ENCODE assay signal across 11 mouse cellular contexts in the genomic region with DNA sequence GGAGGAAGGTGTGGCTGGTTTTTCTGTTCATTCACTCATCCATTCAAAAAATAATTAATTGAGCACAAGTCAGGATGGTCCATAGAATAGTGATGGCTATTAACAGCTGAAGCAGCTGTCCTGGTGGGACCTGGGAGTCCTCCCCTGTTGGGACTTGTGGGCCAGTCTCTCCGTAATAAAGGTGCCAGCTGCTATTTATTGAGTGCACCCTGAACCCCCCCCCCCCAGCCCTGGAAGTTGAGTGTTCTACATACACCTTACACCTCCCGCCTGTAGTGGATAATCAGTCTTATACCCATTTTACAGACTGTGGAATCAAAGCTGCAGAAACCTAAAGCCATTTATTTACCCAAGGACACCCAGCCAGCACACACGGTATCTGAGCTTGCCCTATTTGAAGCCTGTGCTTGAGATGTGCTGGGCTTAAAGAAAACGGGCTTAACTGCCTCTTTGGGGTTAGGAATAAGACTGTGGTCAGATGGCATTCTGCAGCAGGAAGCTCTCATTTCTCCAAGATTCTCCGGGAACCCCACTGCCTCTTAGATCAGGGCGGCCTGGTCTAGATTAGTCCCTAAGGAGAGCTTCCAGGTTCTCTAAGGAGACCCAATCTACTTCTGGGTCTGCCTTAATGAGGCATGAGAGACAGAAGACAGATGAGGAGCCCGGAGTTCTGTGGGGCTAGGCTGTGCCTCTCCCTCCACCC. TPM values are rescaled to one million over a fixed set of nuclear protein-coding genes. Genes with fewer than 3 reads are reported as not detected.
A peak's percentile ranks its signal among the peaks of the same experiment; 100 is the strongest.
DNase-seq lines count a peak whose midpoint lies in the region; ATAC-seq and TF ChIP-seq lines count a peak whose summit lies in the region.
"Had no signal": no experiment of that assay in that cellular context is flagged by ENCODE, and none has a peak within 500 bp of the region (broad histone marks: within the 10 kb centered on the region; RNA-seq: fewer than 3 reads in every experiment).

No protein-coding gene starts in this region.

- H3K27me3 ChIP-seq in lung, embryonic 14.5 days (ENCODE audit: insufficient read depth, low read length) = no peaks in the 10 kb centered on the region
- no peaks in the 10 kb centered on the region for H3K27me3 ChIP-seq in forebrain, embryonic 15.5 days
- no peaks in the 10 kb centered on the region for H3K27me3 ChIP-seq in midbrain, embryonic 11.5 days (ENCODE audit: control insufficient read depth, insufficient read depth, low read length)
- H3K27me3 ChIP-seq in stomach, postnatal 0 days (ENCODE audit: control insufficient read depth, insufficient read depth, low read length) = no peaks in the 10 kb centered on the region

- WGBS in lung, embryonic 14.5 days = 59% methylated on average over 7 of the region's 7 CpGs
- WGBS in lung, adult 2 months = 79% methylated on average over 7 of the region's 7 CpGs
- 7% methylated on average over 7 of the region's 7 CpGs for WGBS in forebrain, embryonic 15.5 days
- WGBS in midbrain, embryonic 11.5 days = 21% methylated on average over 7 of the region's 7 CpGs
- 60% methylated on average over 7 of the region's 7 CpGs for WGBS in stomach, postnatal 0 days

- DNase-seq in lung, embryonic 14.5 days = no peak
- no peak for DNase-seq in lung, adult 2 months
- peak; percentile 93 for DNase-seq in midbrain, embryonic 11.5 days (ENCODE audit: low spot score, missing footprints)
- no peak for DNase-seq in stomach, postnatal 0 days (ENCODE audit: low spot score)
- DNase-seq in layer of hippocampus, adult 9-10 months (ENCODE audit: low spot score) = no peak
- DNase-seq in left cerebral cortex, postnatal 25 days (ENCODE audit: low spot score in 2 of 2) = no peak
- DNase-seq: thymus, adult 18-20 months had no signal

- H3K27ac ChIP-seq in lung, embryonic 14.5 days (ENCODE audit: low read depth) = peak overlapping the region; percentile 91; the same call in 1 of the 2 replicates
- H3K27ac ChIP-seq in forebrain, embryonic 15.5 days (replicated peaks) = peak overlapping the region; percentile 100
- H3K27ac ChIP-seq in midbrain, embryonic 11.5 days (ENCODE audit: low read depth, low read length) = peak overlapping the region; percentile 100
- H3K27ac ChIP-seq in stomach, postnatal 0 days (replicated peaks) = no peak overlapping the region

- no peak for TF ChIP-seq POLR2A in lung, adult 2 months (IDR thresholded peaks at IDR 0.05; ENCODE audit: borderline replicate concordance, extremely low read depth, low read depth, low read length)

- intact Hi-C loops in left cerebral cortex, postnatal 25 days (cut with DNase I) = no loop called here

- H3K36me3 ChIP-seq in lung, embryonic 14.5 days (ENCODE audit: insufficient read depth) = peaks cover 43% of the 10 kb centered on the region
- peaks cover 21% of the 10 kb centered on the region for H3K36me3 ChIP-seq in forebrain, embryonic 15.5 days
- peaks cover 47% of the 10 kb centered on the region for H3K36me3 ChIP-seq in midbrain, embryonic 11.5 days (ENCODE audit: control insufficient read depth, insufficient read depth, low read length)
- no peaks in the 10 kb centered on the region for H3K36me3 ChIP-seq in stomach, postnatal 0 days (ENCODE audit: control insufficient read depth, insufficient read depth, low read length)

- no peak for TF ChIP-seq EP300 in stomach, postnatal 0 days (optimal IDR thresholded peaks at IDR 0.05)

- no peak for TF ChIP-seq CTCF in lung, embryonic 14.5 days (IDR thresholded peaks at IDR 0.05; ENCODE audit: low read depth)
- TF ChIP-seq CTCF in lung, adult 2 months (IDR thresholded peaks at IDR 0.05; ENCODE audit: insufficient read depth, low read length) = no peak
- no peak for TF ChIP-seq CTCF in stomach, postnatal 0 days (IDR thresholded peaks at IDR 0.05; ENCODE audit: low read depth)

- H3K9me3 ChIP-seq in lung, embryonic 14.5 days (ENCODE audit: low read depth, low read length) = no peaks in the 10 kb centered on the region
- H3K9me3 ChIP-seq in forebrain, embryonic 15.5 days = no peaks in the 10 kb centered on the region
- no peaks in the 10 kb centered on the region for H3K9me3 ChIP-seq in midbrain, embryonic 11.5 days (ENCODE audit: control insufficient read depth, low read length)
- no peaks in the 10 kb centered on the region for H3K9me3 ChIP-seq in stomach, postnatal 0 days (ENCODE audit: control insufficient read depth, low read length)

- peak overlapping the region; percentile 75; the same call in 1 of the 2 replicates for H3K4me2 ChIP-seq in lung, embryonic 14.5 days
- H3K4me2 ChIP-seq in forebrain, embryonic 15.5 days (replicated peaks) = peak overlapping the region; percentile 92
- H3K4me2 ChIP-seq in midbrain, embryonic 11.5 days = peak overlapping the region; percentile 100
- peak overlapping the region; percentile 84; the same call in 1 of the 2 replicates for H3K4me2 ChIP-seq in stomach, postnatal 0 days (replicated peaks; ENCODE audit: low read depth)

- peaks cover 8% of the 10 kb centered on the region for H3K4me1 ChIP-seq in lung, embryonic 14.5 days (ENCODE audit: insufficient read depth)
- no peaks in the 10 kb centered on the region for H3K4me1 ChIP-seq in lung, adult 2 months (ENCODE audit: control insufficient read depth, insufficient read depth, low read length)
- H3K4me1 ChIP-seq in forebrain, embryonic 15.5 days = peaks cover 79% of the 10 kb centered on the region
- peaks cover 78% of the 10 kb centered on the region for H3K4me1 ChIP-seq in midbrain, embryonic 11.5 days (ENCODE audit: control insufficient read depth, insufficient read depth, low read length)
- peaks cover 6% of the 10 kb centered on the region; the same call in 1 of the 2 replicates for H3K4me1 ChIP-seq in stomach, postnatal 0 days (replicated peaks; ENCODE audit: control insufficient read depth, insufficient read depth)

- H3K4me3 ChIP-seq in lung, embryonic 14.5 days (ENCODE audit: low read depth, low read length) = no peak overlapping the region
- H3K4me3 ChIP-seq in lung, adult 2 months (replicated peaks; ENCODE audit: extremely low read depth, low read depth, low read length) = no peak overlapping the region
- H3K4me3 ChIP-seq in forebrain, embryonic 15.5 days = peak overlapping the region; percentile 37
- peak overlapping the region; percentile 100 for H3K4me3 ChIP-seq in midbrain, embryonic 11.5 days (ENCODE audit: low read depth, low read length)
- H3K4me3 ChIP-seq in stomach, postnatal 0 days (ENCODE audit: low read depth, low read length) = no peak overlapping the region

- H3K9ac ChIP-seq in lung, embryonic 14.5 days = peak overlapping the region; percentile 71; the same call in 1 of the 2 replicates
- H3K9ac ChIP-seq in forebrain, embryonic 15.5 days (replicated peaks) = peak overlapping the region; percentile 72
- H3K9ac ChIP-seq in midbrain, embryonic 11.5 days (ENCODE audit: low read length) = peak overlapping the region; percentile 100
- no peak overlapping the region for H3K9ac ChIP-seq in stomach, postnatal 0 days (ENCODE audit: low read length)

- ATAC-seq in lung, embryonic 14.5 days (ENCODE audit: insufficient read depth) = no peak
- ATAC-seq in forebrain, embryonic 15.5 days (replicated peaks) = no peak
- ATAC-seq in midbrain, embryonic 11.5 days (ENCODE audit: low FRiP score) = peak; percentile 1
- ATAC-seq in stomach, postnatal 0 days (ENCODE audit: low FRiP score, low TSS enrichment) = no peak

RNA-seq across cellular contexts. Expression of a gene that starts 8.0 kb away (rescaled TPM):
- polyA plus RNA-seq in lung, embryonic 14.5 days (2014; fragmentation: Nextera tagmentation; extraction: Ambion mirVana) = 17.1 and 21.2 TPM in 2 replicates
- 0.91 and 1.9 TPM in 2 replicates for polyA plus RNA-seq in lung, adult 2 months (2012; rRNA removed)
- 70.0 and 75.8 TPM in 2 replicates for polyA plus RNA-seq in forebrain, embryonic 15.5 days (2015; fragmentation: Nextera tagmentation; extraction: Ambion mirVana)
- 199 and 227 TPM in 2 replicates for polyA plus RNA-seq in midbrain, embryonic 11.5 days (2014; fragmentation: Nextera tagmentation; extraction: Ambion mirVana)
- 3.2 and 3.6 TPM in 2 replicates for polyA plus RNA-seq in stomach, postnatal 0 days (2015; fragmentation: Nextera tagmentation; extraction: Ambion mirVana)
- 10 to 100 TPM; 45.2 to 49.2 TPM for total RNA-seq in left cerebral cortex, postnatal 25 days (2021)

RNA-seq across cellular contexts. Expression of a gene that starts 28.7 kb away (rescaled TPM):
- polyA plus RNA-seq in lung, embryonic 14.5 days (2014; fragmentation: Nextera tagmentation; extraction: Ambion mirVana) = 4.5 and 5.6 TPM in 2 replicates
- polyA plus RNA-seq in lung, adult 2 months (2012; rRNA removed) = 38.0 and 46.8 TPM in 2 replicates
- not detected in 2 replicates for polyA plus RNA-seq in forebrain, embryonic 15.5 days (2015; fragmentation: Nextera tagmentation; extraction: Ambion mirVana)
- not detected in 2 replicates for polyA plus RNA-seq in midbrain, embryonic 11.5 days (2014; fragmentation: Nextera tagmentation; extraction: Ambion mirVana)
- 464 and 489 TPM in 2 replicates for polyA plus RNA-seq in stomach, postnatal 0 days (2015; fragmentation: Nextera tagmentation; extraction: Ambion mirVana)
- not detected for total RNA-seq in left cerebral cortex, postnatal 25 days (2021)
- total RNA-seq: heart, adult 8-10 months; layer of hippocampus, adult 18-20 months had no signal
- polyA plus RNA-seq: brain, embryonic 14.5 days had no signal

RNA-seq across cellular contexts. Expression of a gene that starts 47.1 kb away (rescaled TPM):
- 22.8 and 23.9 TPM in 2 replicates for polyA plus RNA-seq in lung, embryonic 14.5 days (2014; fragmentation: Nextera tagmentation; extraction: Ambion mirVana)
- 36.5 and 38.3 TPM in 2 replicates for polyA plus RNA-seq in lung, adult 2 months (2012; rRNA removed)
- 34.0 and 34.2 TPM in 2 replicates for polyA plus RNA-seq in forebrain, embryonic 15.5 days (2015; fragmentation: Nextera tagmentation; extraction: Ambion mirVana)
- 16.2 and 18.9 TPM in 2 replicates for polyA plus RNA-seq in midbrain, embryonic 11.5 days (2014; fragmentation: Nextera tagmentation; extraction: Ambion mirVana)
- polyA plus RNA-seq in stomach, postnatal 0 days (2015; fragmentation: Nextera tagmentation; extraction: Ambion mirVana) = 10.1 and 11.5 TPM in 2 replicates
- total RNA-seq in left cerebral cortex, postnatal 25 days (2021) = 10 to 100 TPM; 31.1 to 34.0 TPM

Comparison
In these comparisons a context has a peak if more than half of its experiments do, and no peak if none do; other contexts are left out.
1. H3K4me3 ChIP-seq: peak in forebrain, embryonic 15.5 days (single experiment) and midbrain, embryonic 11.5 days (single experiment); none in lung, embryonic 14.5 days (single experiment), lung, adult 2 months (single experiment) and stomach, postnatal 0 days (single experiment).
2. Peak in every context shown above with its lines, with median percentiles within 50 percentile points of each other: H3K4me2 ChIP-seq.